Mouse (Mus musculus) liver, embryonic 12.5 days (tissue): ENCODE results near the gene Mkks. TPM values are rescaled to one million over a fixed set of nuclear protein-coding genes. Genes with fewer than 3 reads are reported as not detected.
"Not testable (repeated sequence)": the region's sequence is repeated elsewhere in the genome, so short reads cannot be mapped to it uniquely, and the experiment has no call there.

Source experiments
- ATAC-seq: fragments of 200-750 bp; cut with Nextera tagmentation; 2 replicates; pipeline ENCODE4 v1.8.0; 2017; ENCODE audit warnings: moderate number of reproducible peaks, mild to moderate bottlenecking, moderate library complexity
- H3K27ac ChIP-seq: fragments of 300-500 bp; sonication (generic); 2 replicates; pipeline ENCODE4 v1.5.1; 2016; ENCODE audit warnings: mild to moderate bottlenecking
- H3K27me3 ChIP-seq: fragments of 300-500 bp; sonication (generic); replicated peaks from 2 replicates; pipeline ENCODE4 v1.6.1; 2016; ENCODE audit warnings: mild to moderate bottlenecking, moderate library complexity
- H3K36me3 ChIP-seq: fragments of 300-500 bp; sonication (generic); 2 replicates; pipeline ENCODE4 v1.6.1; 2016; ENCODE audit warnings: mild to moderate bottlenecking, moderate library complexity
- H3K4me1 ChIP-seq: fragments of 300-500 bp; sonication (generic); 2 replicates; pipeline ENCODE4 v1.6.1; 2016
- H3K4me2 ChIP-seq: fragments of 300-500 bp; sonication (generic); 2 replicates; pipeline ENCODE4 v1.6.1; 2016; ENCODE audit warnings: mild to moderate bottlenecking, moderate library complexity
- H3K4me3 ChIP-seq: fragments of 300-500 bp; sonication (generic); 2 replicates; pipeline ENCODE4 v1.5.1; 2016; ENCODE audit warnings: mild to moderate bottlenecking, moderate library complexity
- H3K9ac ChIP-seq: fragments of 300-500 bp; sonication (generic); 2 replicates; pipeline ENCODE4 v1.6.1; 2016; ENCODE audit warnings: mild to moderate bottlenecking, moderate library complexity
- H3K9me3 ChIP-seq: fragments of 300-500 bp; sonication (generic); replicated peaks from 2 replicates; pipeline ENCODE4 v1.6.1; 2016; ENCODE audit warnings: mild to moderate bottlenecking, moderate library complexity
- WGBS: fragments of 180-500 bp; shearing (Covaris S2); methylation state at CpG from one replicate; pipeline ENCODE4 v1.1.7; 2016; ENCODE audit not compliant: insufficient replicate concordance; 5-methylcytosine and 5-hydroxymethylcytosine counted together
- polyA plus RNA-seq: library from polyadenylated mRNA; unstranded; fragments of >200 nt; fragmentation: Nextera tagmentation; extraction: Ambion mirVana; gene quantifications from 2 replicates; pipeline ENCODE4 v1.2.1, GENCODE M21; 2016

The Mkks gene
- polyA plus RNA-seq, 1 experiment from 2014 or later: 7.1 TPM

GRCm38 (mm10) chr2:136896131-136896530 is 4.9 kb upstream of the Mkks start:
- no peaks in the 10 kb centered on the region for H3K27me3 ChIP-seq
- no peaks in the 10 kb centered on the region for H3K36me3 ChIP-seq
- H3K4me3 ChIP-seq: no peak overlapping the region
- H3K4me1 ChIP-seq: peaks cover 18% of the 10 kb centered on the region
- no peak overlapping the region for H3K27ac ChIP-seq
- H3K4me2 ChIP-seq: no peak overlapping the region
- H3K9me3 ChIP-seq: no peaks in the 10 kb centered on the region
- ATAC-seq: no peak
- 71% methylated on average over 2 of the region's 2 CpGs for WGBS
- H3K9ac ChIP-seq: no peak overlapping the region

GRCm38 (mm10) chr2:136894494-136894893 is 3.3 kb upstream of the Mkks start:
- no peak overlapping the region for H3K27ac ChIP-seq
- no peak overlapping the region for H3K4me3 ChIP-seq
- no peak for ATAC-seq
- no peaks in the 10 kb centered on the region for H3K27me3 ChIP-seq
- 44% methylated on average over 2 of the region's 2 CpGs for WGBS
- no peaks in the 10 kb centered on the region for H3K9me3 ChIP-seq
- no peak overlapping the region for H3K4me2 ChIP-seq
- H3K4me1 ChIP-seq: peaks cover 28% of the 10 kb centered on the region
- H3K36me3 ChIP-seq: no peaks in the 10 kb centered on the region
- H3K9ac ChIP-seq: no peak overlapping the region

- peak; percentile 70 for ATAC-seq
- Histone ChIP-seq H3K9me3 (no peaks in the 10 kb centered on the region), H3K9ac (peak overlapping the region; percentile 79), H3K36me3 (no peaks in the 10 kb centered on the region), H3K4me2 (peak overlapping the region; percentile 67), H3K4me3 (peak overlapping the region; percentile 78), H3K27me3 (no peaks in the 10 kb centered on the region), H3K4me1 (peaks cover 35% of the 10 kb centered on the region), H3K27ac (peak overlapping the region; percentile 90)
- WGBS: 0% methylated on average over 23 of the region's 23 CpGs
Observed at GRCm38 (mm10) chr2:136891951-136892371, 772 bp upstream of the Mkks start.

GRCm38 (mm10) chr2:136890716-136891067 is 497 bp downstream of the Mkks start:
- Histone ChIP-seq H3K4me1 (peaks cover 29% of the 10 kb centered on the region), H3K4me2 (peak overlapping the region; percentile 67), H3K4me3 (peak overlapping the region; percentile 78), H3K27ac (peak overlapping the region; percentile 90), H3K9ac (peak overlapping the region; percentile 79)
- WGBS: 7% methylated on average over 15 of the region's 15 CpGs
- not testable (repeated sequence) for H3K9me3 ChIP-seq, H3K36me3 ChIP-seq, H3K27me3 ChIP-seq
- ATAC-seq: peak; percentile 76

- no peaks in the 10 kb centered on the region for H3K27me3 ChIP-seq
- WGBS: 66% methylated on average over 4 of the region's 4 CpGs
- no peak for ATAC-seq
Observed at GRCm38 (mm10) chr2:136886846-136887245, 4.3 kb downstream of the Mkks start.

GRCm38 (mm10) chr2:136885579-136885978 is 5.6 kb downstream of the Mkks start, which contains the start of gene AL731706.2:
Gene AL731706.2, minus strand, starts transcription at chr2:136885679.
- Histone ChIP-seq H3K36me3 (peaks cover 44% of the 10 kb centered on the region), H3K27me3 (no peaks in the 10 kb centered on the region), H3K4me1 (peaks cover 16% of the 10 kb centered on the region), H3K4me2 (no peak within 1 kb of the TSS), H3K9ac (no peak within 1 kb of the TSS), H3K9me3 (no peaks in the 10 kb centered on the region), H3K4me3 (no peak within 1 kb of the TSS), H3K27ac (no peak within 1 kb of the TSS)
- no peak for ATAC-seq
- 87% methylated on average over 2 of the region's 2 CpGs for WGBS

More at GRCm38 (mm10) chr2:136886846-136887245, 4.3 kb downstream of the Mkks start:
- H3K36me3 ChIP-seq: peaks cover 33% of the 10 kb centered on the region
- no peak overlapping the region for H3K9ac ChIP-seq
- no peak overlapping the region for H3K27ac ChIP-seq
- no peak overlapping the region for H3K4me3 ChIP-seq
- H3K9me3 ChIP-seq: no peaks in the 10 kb centered on the region
- no peak overlapping the region for H3K4me2 ChIP-seq
- peaks cover 17% of the 10 kb centered on the region for H3K4me1 ChIP-seq

- Histone ChIP-seq H3K9me3 (no peaks in the 10 kb centered on the region), H3K4me1 (no peaks in the 10 kb centered on the region), H3K4me3 (no peak overlapping the region), H3K4me2 (no peak overlapping the region), H3K9ac (no peak overlapping the region), H3K36me3 (no peaks in the 10 kb centered on the region), H3K27ac (no peak overlapping the region), H3K27me3 (no peaks in the 10 kb centered on the region)
- WGBS: 49% methylated on average over 5 of the region's 5 CpGs
- no peak for ATAC-seq
Observed at GRCm38 (mm10) chr2:136854543-136855388, 36.4 kb downstream of the Mkks start.

- Histone ChIP-seq H3K27ac (no peak overlapping the region), H3K27me3 (no peaks in the 10 kb centered on the region), H3K4me3 (no peak overlapping the region), H3K36me3 (no peaks in the 10 kb centered on the region), H3K4me1 (no peaks in the 10 kb centered on the region), H3K9ac (no peak overlapping the region), H3K9me3 (no peaks in the 10 kb centered on the region), H3K4me2 (no peak overlapping the region)
- WGBS: 46% methylated on average over 3 of the region's 3 CpGs
- ATAC-seq: no peak
Observed at GRCm38 (mm10) chr2:136850366-136850765, 40.8 kb downstream of the Mkks start.

GRCm38 (mm10) chr2:136837994-136838393 is 53.2 kb downstream of the Mkks start:
- Histone ChIP-seq H3K36me3 (no peaks in the 10 kb centered on the region), H3K4me3 (no peak overlapping the region), H3K9ac (no peak overlapping the region), H3K27ac (no peak overlapping the region), H3K4me1 (no peaks in the 10 kb centered on the region), H3K4me2 (no peak overlapping the region), H3K9me3 (no peaks in the 10 kb centered on the region), H3K27me3 (no peaks in the 10 kb centered on the region)
- 57% methylated on average over 1 of the region's 1 CpGs for WGBS
- ATAC-seq: no peak

- Histone ChIP-seq H3K9me3 (no peaks in the 10 kb centered on the region), H3K4me1 (no peaks in the 10 kb centered on the region), H3K4me3 (no peak overlapping the region), H3K9ac (no peak overlapping the region), H3K27ac (no peak overlapping the region), H3K4me2 (no peak overlapping the region), H3K27me3 (no peaks in the 10 kb centered on the region), H3K36me3 (no peaks in the 10 kb centered on the region)
- no peak for ATAC-seq
- WGBS: 54% methylated on average over 3 of the region's 3 CpGs
Observed at GRCm38 (mm10) chr2:136835882-136836281, 55.3 kb downstream of the Mkks start.

- no peaks in the 10 kb centered on the region for H3K4me1 ChIP-seq
- H3K4me3 ChIP-seq: no peak overlapping the region
- no peak for ATAC-seq
- H3K27ac ChIP-seq: no peak overlapping the region
- no peak overlapping the region for H3K9ac ChIP-seq
- no peak overlapping the region for H3K4me2 ChIP-seq
- H3K36me3 ChIP-seq: no peaks in the 10 kb centered on the region
- no peaks in the 10 kb centered on the region for H3K27me3 ChIP-seq
- WGBS: 78% methylated on average over 1 of the region's 1 CpGs
- no peaks in the 10 kb centered on the region for H3K9me3 ChIP-seq
Observed at GRCm38 (mm10) chr2:136834715-136835075, 56.5 kb downstream of the Mkks start.

GRCm38 (mm10) chr2:136833976-136834714 is 57.0 kb downstream of the Mkks start:
- Histone ChIP-seq H3K36me3 (no peaks in the 10 kb centered on the region), H3K9ac (no peak overlapping the region), H3K4me3 (no peak overlapping the region), H3K4me1 (no peaks in the 10 kb centered on the region), H3K4me2 (no peak overlapping the region), H3K9me3 (no peaks in the 10 kb centered on the region), H3K27ac (no peak overlapping the region), H3K27me3 (no peaks in the 10 kb centered on the region)
- WGBS: 52% methylated on average over 3 of the region's 3 CpGs
- no peak for ATAC-seq
